Mouse (Mus musculus): Measurements from ENCODE around the gene Nop2. TPM values are rescaled to one million over a fixed set of nuclear protein-coding genes. Genes with fewer than 3 reads are reported as not detected.

Nop2 gene
- 14.6 and 14.8 TPM in 2 replicates for polyA plus RNA-seq (2021; fragmentation: Nextera tagmentation)
- long read RNA-seq, experiment 1, transcript Nop2-201 (16 exons, 2,597 nt): major isoform, 144 of 174 reads
- long read RNA-seq, experiment 1, partial matches to known transcripts: 15 of 174 reads
- long read RNA-seq, experiment 1, other reads (novel, unspliced or antisense): 15 of 174 reads
- long read RNA-seq, experiment 2, transcript Nop2-201 (16 exons, 2,597 nt): major isoform, 20 of 28 reads
- long read RNA-seq, experiment 2, partial matches to known transcripts: 7 of 28 reads
- long read RNA-seq, experiment 2, other reads (novel, unspliced or antisense): 1 of 28 reads

GRCm38 (mm10) chr6:125131302-125132156, at the start of gene Nop2:
Gene Nop2, plus strand, starts transcription at chr6:125131909.

GRCm38 (mm10) chr6:125095391-125096278, 36.1 kb upstream of the Nop2 start, which contains the start of gene Chd4:
Gene Chd4, plus strand, starts transcription at chr6:125095981.

GRCm38 (mm10) chr6:125145001-125145400, 13.3 kb downstream of the Nop2 start, which contains the start of gene Iffo1:
Gene Iffo1, plus strand, starts transcription at chr6:125145241.

GRCm38 (mm10) chr6:125166051-125166751, 34.5 kb downstream of the Nop2 start, which contains the start of gene Gapdh:
Gene Gapdh, minus strand, starts transcription at chr6:125166467.

GRCm38 (mm10) chr6:125191332-125192015, 59.8 kb downstream of the Nop2 start, which contains the start of the genes Ncapd2 and Mrpl51:
Gene Ncapd2, minus strand, starts transcription at chr6:125191701.
Gene Mrpl51, plus strand, starts transcription at chr6:125191801.

Other genes starting within 250 kb of the Nop2 start
- 5.7 and 6.2 TPM in 2 replicates for gene Cd4, start 243.7 kb upstream of the Nop2 start, polyA plus RNA-seq (2021; fragmentation: Nextera tagmentation)
- gene Lag3, start 220.2 kb upstream of the Nop2 start, polyA plus RNA-seq (2021; fragmentation: Nextera tagmentation): 7.3 and 8.8 TPM in 2 replicates
- 367 and 833 TPM in 2 replicates for gene Ptms, start 211.8 kb upstream of the Nop2 start, polyA plus RNA-seq (2021; fragmentation: Nextera tagmentation)
- 569 and 770 TPM in 2 replicates for gene Mlf2, start 200.5 kb upstream of the Nop2 start, polyA plus RNA-seq (2021; fragmentation: Nextera tagmentation)
- gene Cops7a, start 166.4 kb upstream of the Nop2 start, polyA plus RNA-seq (2021; fragmentation: Nextera tagmentation): 254 TPM in 2 replicates
- gene Pianp, start 135.2 kb upstream of the Nop2 start, polyA plus RNA-seq (2021; fragmentation: Nextera tagmentation): 42.6 and 156 TPM in 2 replicates
- 4.7 and 11.8 TPM in 2 replicates for gene Zfp384, start 122.8 kb upstream of the Nop2 start, polyA plus RNA-seq (2021; fragmentation: Nextera tagmentation)
- gene Ing4, start 92.1 kb upstream of the Nop2 start, polyA plus RNA-seq (2021; fragmentation: Nextera tagmentation): 61.4 and 67.8 TPM in 2 replicates
- 1.3 and 2.3 TPM in 2 replicates for gene Acrbp, start 82.2 kb upstream of the Nop2 start, polyA plus RNA-seq (2021; fragmentation: Nextera tagmentation)
- 0.87 and 1.2 TPM in 2 replicates for gene Lpar5, start 64.0 kb upstream of the Nop2 start, polyA plus RNA-seq (2021; fragmentation: Nextera tagmentation)
- gene Chd4, start 35.9 kb upstream of the Nop2 start, polyA plus RNA-seq (2021; fragmentation: Nextera tagmentation): 52.1 and 67.3 TPM in 2 replicates
- gene Iffo1, start 13.3 kb downstream of the Nop2 start, polyA plus RNA-seq (2021; fragmentation: Nextera tagmentation): 20.1 and 21.2 TPM in 2 replicates
- 2,886 and 3,956 TPM in 2 replicates for gene Gapdh, start 34.6 kb downstream of the Nop2 start, polyA plus RNA-seq (2021; fragmentation: Nextera tagmentation)
- 3.2 and 4.5 TPM in 2 replicates for gene Ncapd2, start 59.8 kb downstream of the Nop2 start, polyA plus RNA-seq (2021; fragmentation: Nextera tagmentation)
- 102 and 129 TPM in 2 replicates for gene Mrpl51, start 59.9 kb downstream of the Nop2 start, polyA plus RNA-seq (2021; fragmentation: Nextera tagmentation)
- gene Vamp1, start 83.6 kb downstream of the Nop2 start, polyA plus RNA-seq (2021; fragmentation: Nextera tagmentation): 37.9 and 46.4 TPM in 2 replicates
- gene Tapbpl, start 100.0 kb downstream of the Nop2 start, polyA plus RNA-seq (2021; fragmentation: Nextera tagmentation): 6.8 and 8.6 TPM in 2 replicates
- gene Cd27, start 105.1 kb downstream of the Nop2 start, polyA plus RNA-seq (2021; fragmentation: Nextera tagmentation): 0.43 and 0.77 TPM in 2 replicates
- not detected in 2 replicates for gene Tuba3a, start 154.1 kb downstream of the Nop2 start, polyA plus RNA-seq (2021; fragmentation: Nextera tagmentation)
- 3.4 and 6.8 TPM in 2 replicates for gene Ltbr, start 182.0 kb downstream of the Nop2 start, polyA plus RNA-seq (2021; fragmentation: Nextera tagmentation)
- 1.3 and 2.2 TPM in 2 replicates for gene Scnn1a, start 188.8 kb downstream of the Nop2 start, polyA plus RNA-seq (2021; fragmentation: Nextera tagmentation)
- gene Tnfrsf1a, start 217.5 kb downstream of the Nop2 start, polyA plus RNA-seq (2021; fragmentation: Nextera tagmentation): 5.5 and 10.6 TPM in 2 replicates
- 0.06 and 0.10 TPM in 2 replicates for gene Plekhg6, start 248.9 kb downstream of the Nop2 start, polyA plus RNA-seq (2021; fragmentation: Nextera tagmentation)

Measured in left cerebral cortex, adult 6 months (tissue).